Mouse (Mus musculus): ENCODE measurements around the gene Gm43720. TPM values are rescaled to one million over a fixed set of nuclear protein-coding genes. Genes with fewer than 3 reads are reported as not detected.

The Gm43720 gene
- polyA plus RNA-seq, 1 experiment from 2014 or later = not detected

Other genes with a start within 250 kb of the Gm43720 start
- gene Smok3c, start 226.8 kb downstream of the Gm43720 start, polyA plus RNA-seq (2015; fragmentation: Nextera tagmentation; extraction: Ambion mirVana) = not detected in 2 replicates
- 26.1 and 26.5 TPM in 2 replicates for gene Zkscan1, start 194.9 kb downstream of the Gm43720 start, polyA plus RNA-seq (2015; fragmentation: Nextera tagmentation; extraction: Ambion mirVana)
- 96.3 and 98.2 TPM in 2 replicates for gene Zscan21, start 163.1 kb downstream of the Gm43720 start, polyA plus RNA-seq (2015; fragmentation: Nextera tagmentation; extraction: Ambion mirVana)
- gene Zfp113, start 124.2 kb downstream of the Gm43720 start, polyA plus RNA-seq (2015; fragmentation: Nextera tagmentation; extraction: Ambion mirVana) = 27.8 and 32.2 TPM in 2 replicates
- gene Cops6, start 118.9 kb downstream of the Gm43720 start, polyA plus RNA-seq (2015; fragmentation: Nextera tagmentation; extraction: Ambion mirVana) = 307 and 311 TPM in 2 replicates
- 21.6 and 23.5 TPM in 2 replicates for gene Ap4m1, start 108.0 kb downstream of the Gm43720 start, polyA plus RNA-seq (2015; fragmentation: Nextera tagmentation; extraction: Ambion mirVana)
- gene Mcm7, start 107.5 kb downstream of the Gm43720 start, polyA plus RNA-seq (2015; fragmentation: Nextera tagmentation; extraction: Ambion mirVana) = 96.3 and 104 TPM in 2 replicates
- 81.7 and 85.6 TPM in 2 replicates for gene Taf6, start 92.5 kb downstream of the Gm43720 start, polyA plus RNA-seq (2015; fragmentation: Nextera tagmentation; extraction: Ambion mirVana)
- 34.0 and 37.3 TPM in 2 replicates for gene Cnpy4, start 92.5 kb downstream of the Gm43720 start, polyA plus RNA-seq (2015; fragmentation: Nextera tagmentation; extraction: Ambion mirVana)
- gene Mblac1, start 85.6 kb downstream of the Gm43720 start, polyA plus RNA-seq (2015; fragmentation: Nextera tagmentation; extraction: Ambion mirVana) = 12.9 and 13.5 TPM in 2 replicates
- gene Nxpe5, start 54.1 kb downstream of the Gm43720 start, polyA plus RNA-seq (2015; fragmentation: Nextera tagmentation; extraction: Ambion mirVana) = not detected in 2 replicates
- 89.7 and 94.5 TPM in 2 replicates for gene Lamtor4, start 24.5 kb downstream of the Gm43720 start, polyA plus RNA-seq (2015; fragmentation: Nextera tagmentation; extraction: Ambion mirVana)
- 17.3 and 18.3 TPM in 2 replicates for gene BC037034, start 15.9 kb downstream of the Gm43720 start, polyA plus RNA-seq (2015; fragmentation: Nextera tagmentation; extraction: Ambion mirVana)
- gene Gal3st4, start 7.1 kb downstream of the Gm43720 start, polyA plus RNA-seq (2015; fragmentation: Nextera tagmentation; extraction: Ambion mirVana) = 3.2 TPM in 2 replicates
- gene Gpc2, start within 50 bp of the Gm43720 start, polyA plus RNA-seq (2015; fragmentation: Nextera tagmentation; extraction: Ambion mirVana) = 184 and 198 TPM in 2 replicates
- gene Stag3, start 282 bp upstream of the Gm43720 start, polyA plus RNA-seq (2015; fragmentation: Nextera tagmentation; extraction: Ambion mirVana) = 3.6 and 4.4 TPM in 2 replicates
- gene Pvrig, start 62.0 kb upstream of the Gm43720 start, polyA plus RNA-seq (2015; fragmentation: Nextera tagmentation; extraction: Ambion mirVana) = not detected in 2 replicates
- gene Zfp157, start 161.5 kb upstream of the Gm43720 start, polyA plus RNA-seq (2015; fragmentation: Nextera tagmentation; extraction: Ambion mirVana) = 67.0 and 68.6 TPM in 2 replicates

All from neural tube, embryonic 13.5 days (tissue).